Mouse (Mus musculus) lung, adult 2 months (tissue): ENCODE data around the gene Kcnq2. TPM values are rescaled to one million over a fixed set of nuclear protein-coding genes. Genes with fewer than 3 reads are reported as not detected.

Experiments used
- DNase-seq: peaks from one replicate; pipeline ENCODE4 v3.0.0; 2022
- H3K4me1 ChIP-seq: fragments of 200-500 bp; 2 replicates; pipeline ENCODE4 v1.6.1; 2011; ENCODE audit warnings: low read length; ENCODE audit not compliant: control insufficient read depth, insufficient read depth
- H3K4me3 ChIP-seq: fragments of 200-500 bp; replicated peaks from 2 replicates; pipeline ENCODE3; 2011; ENCODE audit warnings: low read depth, mild to moderate bottlenecking, control low read depth, low read length; ENCODE audit errors: extremely low read depth
- CTCF ChIP-seq: fragments of 200-500 bp; IDR thresholded peaks from 2 replicates; pipeline ENCODE4 v1.5.1; 2011; ENCODE audit warnings: mild to moderate bottlenecking, low read length, control low read depth; ENCODE audit not compliant: insufficient read depth
- POLR2A ChIP-seq: fragments of 200-500 bp; IDR thresholded peaks from 2 replicates; pipeline ENCODE4 v1.6.1; 2011; ENCODE audit warnings: low read depth, mild to moderate bottlenecking, control low read depth, low read length, borderline replicate concordance; ENCODE audit errors: extremely low read depth
- WGBS: fragments of 180-500 bp; shearing (Covaris S2); methylation state at CpG from one replicate; pipeline ENCODE4 v1.1.7; 2018; 5-methylcytosine and 5-hydroxymethylcytosine counted together
- polyA plus RNA-seq: library from polyadenylated mRNA; depleted of rRNA; stranded (reverse); fragments of >200 nt; gene quantifications from 2 replicates; pipeline ENCODE4 v1.2.3, GENCODE M21; 2012; rRNA removed

Kcnq2 gene
- polyA plus RNA-seq: 0.02 TPM in 2 replicates

- no peak for TF ChIP-seq CTCF
- TF ChIP-seq POLR2A: no peak
- H3K4me1 ChIP-seq: no peaks in the 10 kb centered on the region
- no peak for DNase-seq
- WGBS: 1% methylated on average over 104 of the region's 104 CpGs
- no peak within 1 kb of the TSS for H3K4me3 ChIP-seq
Measured at GRCm38 (mm10) chr2:181134591-181135445, at the start of gene Kcnq2. TSS of gene Kcnq2 (minus strand) at chr2:181135300.

DNA sequence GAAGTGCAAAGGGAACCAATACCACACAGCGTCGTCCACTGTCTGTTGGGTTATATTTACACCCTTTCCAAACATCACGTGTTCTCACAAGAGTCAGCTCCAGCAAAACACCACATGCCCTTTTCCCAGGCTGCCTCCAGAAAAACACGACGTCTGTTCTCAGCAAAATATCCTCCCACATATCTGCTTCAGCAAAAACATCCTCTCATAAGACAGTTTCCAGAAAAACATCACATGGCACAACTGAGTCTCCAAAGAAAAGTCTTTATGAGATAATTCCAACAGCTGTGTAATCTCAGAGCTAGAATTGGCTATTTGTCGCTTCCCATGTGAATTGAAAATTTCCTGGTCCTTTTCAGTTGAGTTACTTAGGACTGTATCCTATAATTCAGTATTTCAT is 45.8 kb upstream of the Kcnq2 start:
- DNase-seq: no peak
- no peaks in the 10 kb centered on the region for H3K4me1 ChIP-seq
- no peak for TF ChIP-seq CTCF
- no peak for TF ChIP-seq POLR2A
- H3K4me3 ChIP-seq: no peak overlapping the region
- 70% methylated on average over 6 of the region's 6 CpGs for WGBS

- TF ChIP-seq POLR2A (no peak), CTCF (no peak)
- no peaks in the 10 kb centered on the region for H3K4me1 ChIP-seq
- H3K4me3 ChIP-seq: no peak overlapping the region
- 63% methylated on average over 5 of the region's 5 CpGs for WGBS
- DNase-seq: no peak
Measured at GRCm38 (mm10) chr2:181178471-181178870, 43.4 kb upstream of the Kcnq2 start.

DNA sequence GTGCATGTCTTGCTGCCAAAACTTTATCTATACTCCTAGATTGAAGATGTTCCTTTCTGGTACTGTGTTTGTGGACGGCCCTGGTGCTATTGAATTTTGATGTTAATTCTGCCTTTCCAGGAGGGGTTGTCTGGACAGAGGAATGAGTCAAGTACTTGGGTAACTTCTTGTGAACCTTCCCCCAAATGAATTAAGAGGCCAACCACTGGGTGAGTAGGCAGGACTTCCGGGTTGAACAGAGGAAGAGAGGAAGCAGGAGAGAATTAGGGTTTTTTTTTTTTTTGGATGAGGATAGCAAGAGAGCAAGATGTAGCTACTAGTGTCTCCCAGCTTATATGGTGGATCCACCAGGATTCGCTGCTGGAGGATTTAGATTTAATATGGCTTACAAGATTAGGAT is 42.9 kb upstream of the Kcnq2 start:
- Histone ChIP-seq H3K4me1 (no peaks in the 10 kb centered on the region), H3K4me3 (no peak overlapping the region)
- TF ChIP-seq POLR2A (no peak), CTCF (no peak)
- no peak for DNase-seq
- 74% methylated on average over 3 of the region's 3 CpGs for WGBS

DNA sequence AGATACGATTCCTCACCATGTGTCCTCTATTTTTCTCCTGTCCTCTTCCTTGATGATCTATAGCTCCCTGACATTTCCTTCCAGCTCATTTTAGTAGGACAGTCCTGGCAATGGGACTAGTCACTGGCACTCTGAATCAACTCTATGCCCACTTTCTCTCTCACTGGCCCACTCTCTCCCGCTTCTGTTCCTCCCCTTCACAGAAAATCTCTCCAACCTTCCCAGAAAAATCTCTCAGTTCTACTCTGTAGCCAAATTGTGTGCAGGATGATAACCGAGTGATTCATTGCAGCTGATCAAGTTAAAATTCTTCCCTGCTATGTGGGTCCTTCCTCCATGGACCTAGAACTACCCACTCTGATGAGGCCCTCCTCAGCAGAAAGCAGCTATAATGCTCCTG is 39.5 kb upstream of the Kcnq2 start:
- Histone ChIP-seq H3K4me1 (no peaks in the 10 kb centered on the region), H3K4me3 (no peak overlapping the region)
- WGBS: 80% methylated on average over 3 of the region's 3 CpGs
- DNase-seq: no peak
- TF ChIP-seq POLR2A (no peak), CTCF (no peak)

- TF ChIP-seq CTCF (no peak), POLR2A (no peak)
- WGBS: 71% methylated on average over 5 of the region's 5 CpGs
Measured at GRCm38 (mm10) chr2:181166469-181166868, 31.4 kb upstream of the Kcnq2 start.

GRCm38 (mm10) chr2:181160821-181161220 is 25.7 kb upstream of the Kcnq2 start:
- no peaks in the 10 kb centered on the region for H3K4me1 ChIP-seq
- 39% methylated on average over 4 of the region's 4 CpGs for WGBS
- DNase-seq: no peak
- no peak overlapping the region for H3K4me3 ChIP-seq
- TF ChIP-seq CTCF (no peak), POLR2A (no peak)

More at GRCm38 (mm10) chr2:181166469-181166868, 31.4 kb upstream of the Kcnq2 start:
- Histone ChIP-seq H3K4me3 (no peak overlapping the region), H3K4me1 (no peaks in the 10 kb centered on the region)
- no peak for DNase-seq

DNA sequence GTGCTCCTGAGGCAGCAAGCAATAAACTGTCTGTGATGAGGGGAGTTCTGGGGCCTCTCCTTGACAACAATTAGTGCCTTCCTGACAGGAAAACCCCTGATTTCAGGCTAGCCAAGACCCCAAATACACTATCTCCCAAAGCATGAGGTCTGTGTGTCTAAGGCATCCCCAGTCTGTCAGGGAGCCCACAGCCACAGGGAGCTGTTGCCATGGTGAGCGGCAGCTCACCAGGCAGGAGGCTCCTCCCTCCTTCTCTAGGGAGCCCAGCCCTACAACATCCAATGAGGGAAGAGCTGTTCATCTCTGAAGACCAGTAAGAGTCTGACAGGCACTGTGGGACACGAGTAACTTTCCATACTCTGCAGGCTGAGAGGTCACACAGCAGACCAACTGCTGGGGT is 24.7 kb upstream of the Kcnq2 start:
- 7% methylated on average over 2 of the region's 2 CpGs for WGBS
- DNase-seq: no peak
- Histone ChIP-seq H3K4me1 (no peaks in the 10 kb centered on the region), H3K4me3 (no peak overlapping the region)
- no peak for TF ChIP-seq CTCF
- TF ChIP-seq POLR2A: no peak

DNA sequence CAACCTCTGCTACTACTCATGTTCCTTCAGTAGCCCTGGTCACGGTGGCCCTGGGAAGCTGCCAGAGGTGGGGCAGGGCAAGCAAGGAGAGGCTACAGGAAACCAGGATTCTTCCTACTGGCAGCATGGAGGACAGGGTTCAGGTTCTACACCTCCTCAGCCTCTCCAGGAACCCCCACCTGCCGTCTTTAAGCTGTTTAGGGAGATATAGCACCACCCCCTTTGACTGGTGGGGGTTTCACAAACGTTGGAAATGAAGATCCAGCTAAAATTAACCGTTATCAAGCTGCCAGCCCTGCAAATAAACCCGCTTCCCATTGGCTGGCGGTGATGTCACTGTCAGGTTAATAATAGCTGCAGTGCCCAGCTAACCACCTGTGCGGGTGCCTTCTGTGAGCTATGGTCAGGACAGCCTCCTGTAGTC is 24.0 kb upstream of the Kcnq2 start:
- Histone ChIP-seq H3K4me1 (no peaks in the 10 kb centered on the region), H3K4me3 (no peak overlapping the region)
- TF ChIP-seq POLR2A (no peak), CTCF (no peak)
- DNase-seq: no peak
- 40% methylated on average over 7 of the region's 7 CpGs for WGBS

GRCm38 (mm10) chr2:181158471-181158870 is 23.4 kb upstream of the Kcnq2 start:
- no peak for DNase-seq
- 81% methylated on average over 2 of the region's 2 CpGs for WGBS
- TF ChIP-seq CTCF (no peak), POLR2A (no peak)
- no peak overlapping the region for H3K4me3 ChIP-seq
- H3K4me1 ChIP-seq: no peaks in the 10 kb centered on the region
